Mouse (Mus musculus) WW6 (cell line): ENCODE measurements around the gene Rhbdf2.

Experiments
- DNase-seq: peaks from one replicate; pipeline ENCODE4 v3.0.0-alpha.2; 2013; ENCODE audit warnings: low read depth, low spot score

Gene Rhbdf2

DNA sequence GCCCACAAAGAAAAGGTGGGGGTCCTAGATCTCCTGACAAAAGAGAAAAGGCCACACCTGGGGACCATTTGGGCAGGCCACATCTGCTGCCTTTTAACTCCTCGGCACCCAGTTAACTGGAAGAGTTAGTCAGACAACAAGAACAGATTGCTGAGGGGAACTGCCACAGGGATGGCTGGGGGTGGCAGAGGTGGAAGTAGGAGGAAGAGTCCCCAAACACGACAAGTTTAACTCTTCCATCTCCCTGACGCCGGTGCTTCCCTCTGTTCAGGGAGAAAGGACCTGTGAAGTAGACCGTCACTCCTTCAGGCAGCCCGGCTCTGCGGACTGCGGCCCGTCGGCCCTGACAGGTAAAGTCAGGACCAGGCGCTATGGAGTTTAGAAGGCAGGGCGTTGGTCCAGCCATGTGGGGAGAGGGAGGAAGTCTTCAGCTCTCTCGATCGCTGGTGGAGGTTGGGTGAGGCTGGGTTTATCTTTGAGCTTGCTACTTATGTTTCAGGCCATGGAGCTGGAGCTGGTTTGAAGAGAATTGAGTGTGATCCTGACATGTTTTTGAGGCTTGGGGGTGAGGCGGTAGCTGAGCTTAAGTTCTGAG, 32.3 kb upstream of the Rhbdf2 start:
- no peak for DNase-seq

GRCm38 (mm10) chr11:116658238-116658637, 31.4 kb upstream of the Rhbdf2 start:
- DNase-seq, result no peak

GRCm38 (mm10) chr11:116657311-116658223, 30.7 kb upstream of the Rhbdf2 start:
- DNase-seq, result peak; percentile 94

DNA sequence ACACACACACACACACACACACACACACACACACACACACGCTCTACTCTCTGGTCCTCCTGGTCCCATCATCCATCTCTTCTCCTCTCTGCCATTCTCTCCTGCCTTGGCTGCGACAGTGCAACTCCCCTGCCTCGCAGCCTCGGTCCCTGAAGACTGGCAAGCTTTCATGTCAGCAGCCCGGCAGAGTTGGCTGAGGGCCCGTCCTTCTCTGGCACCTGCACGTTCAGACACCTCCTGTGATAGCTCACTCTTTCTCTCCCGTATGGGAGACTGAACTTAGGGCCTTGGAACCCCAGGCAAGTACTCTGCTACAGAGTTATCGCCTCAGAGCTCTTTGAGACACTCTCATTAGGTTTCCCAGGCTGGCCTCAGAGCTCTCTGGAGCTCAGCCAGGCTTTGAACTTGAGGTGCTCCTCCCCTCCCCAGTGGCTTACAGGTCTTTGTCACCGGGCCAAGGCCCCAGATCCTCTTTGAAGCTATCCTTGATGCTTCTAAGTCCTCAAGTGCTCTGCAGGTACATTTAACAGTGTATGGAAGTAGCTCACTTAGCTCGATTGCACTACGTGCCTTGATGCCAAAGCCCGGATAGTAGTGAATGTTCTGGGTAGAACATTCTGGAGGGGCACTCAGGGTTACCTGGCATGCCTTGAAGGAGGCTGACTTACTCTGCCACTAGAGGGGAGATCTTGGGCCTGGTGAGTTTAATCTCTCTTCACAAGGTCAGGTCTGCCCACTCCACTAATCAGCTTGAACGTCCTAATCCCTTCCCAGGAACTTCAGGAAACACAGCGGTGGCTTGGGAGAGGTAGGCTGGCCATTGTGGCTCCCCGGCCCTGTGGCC, 29.8 kb upstream of the Rhbdf2 start:
- no peak for DNase-seq

DNA sequence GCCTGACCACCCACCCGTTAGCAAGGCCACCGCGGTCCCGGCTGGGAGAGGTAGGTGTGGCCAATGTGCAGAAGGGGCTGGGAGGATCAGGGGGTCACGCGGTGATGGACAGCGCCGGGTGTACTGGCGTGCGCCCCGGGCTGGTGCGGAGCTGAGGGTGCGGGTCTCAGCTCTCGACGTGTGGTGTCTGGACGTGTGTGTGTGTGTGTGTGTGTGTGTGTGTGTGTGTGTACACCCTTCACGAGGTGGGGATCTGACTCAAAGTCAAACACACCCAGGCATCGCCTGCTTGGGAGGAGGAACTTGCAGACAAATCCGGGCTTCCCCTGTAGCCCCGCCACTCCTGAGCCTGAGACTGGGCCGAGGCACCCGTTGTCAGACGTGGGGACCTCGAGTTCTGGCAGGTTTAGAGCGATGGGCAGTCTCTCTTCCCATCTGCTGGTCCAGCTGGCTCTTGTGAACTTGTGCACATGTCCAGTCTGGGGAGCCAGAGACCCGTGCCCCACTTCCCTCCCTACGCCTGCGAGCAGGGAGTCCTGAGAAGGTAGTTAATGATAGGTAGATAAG, 27.5 kb upstream of the Rhbdf2 start, which contains the start of gene Cygb:
TSS of gene Cygb (minus strand) at position 59 of the 567 bp plus-strand sequence.
- no peak for DNase-seq

GRCm38 (mm10) chr11:116653709-116654221, 26.9 kb upstream of the Rhbdf2 start:
- no peak for DNase-seq

DNA sequence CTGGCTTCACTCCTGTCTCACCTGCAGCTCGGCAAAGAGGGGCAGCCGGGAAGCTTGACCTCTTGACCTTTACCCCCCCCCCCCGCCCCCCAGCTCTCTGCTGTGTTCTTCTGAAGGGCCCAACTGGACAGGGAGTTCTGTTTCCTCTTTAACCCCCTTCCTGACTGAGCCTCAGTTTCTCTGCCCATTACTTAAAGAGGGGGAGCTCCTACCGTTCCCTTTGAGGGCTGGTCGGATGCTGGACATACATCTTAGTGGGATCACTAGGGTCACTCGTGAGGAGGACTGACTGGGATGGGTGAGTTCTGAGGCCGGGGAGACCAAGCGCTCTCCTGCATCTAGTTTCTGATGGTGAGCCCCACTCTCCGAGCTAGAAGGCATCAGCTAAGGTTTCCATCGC, 26.4 kb upstream of the Rhbdf2 start, which contains the start of gene Prcd:
TSS of gene Prcd (plus strand) at position 301 of the 400 bp plus-strand sequence.
- DNase-seq, result no peak

DNA sequence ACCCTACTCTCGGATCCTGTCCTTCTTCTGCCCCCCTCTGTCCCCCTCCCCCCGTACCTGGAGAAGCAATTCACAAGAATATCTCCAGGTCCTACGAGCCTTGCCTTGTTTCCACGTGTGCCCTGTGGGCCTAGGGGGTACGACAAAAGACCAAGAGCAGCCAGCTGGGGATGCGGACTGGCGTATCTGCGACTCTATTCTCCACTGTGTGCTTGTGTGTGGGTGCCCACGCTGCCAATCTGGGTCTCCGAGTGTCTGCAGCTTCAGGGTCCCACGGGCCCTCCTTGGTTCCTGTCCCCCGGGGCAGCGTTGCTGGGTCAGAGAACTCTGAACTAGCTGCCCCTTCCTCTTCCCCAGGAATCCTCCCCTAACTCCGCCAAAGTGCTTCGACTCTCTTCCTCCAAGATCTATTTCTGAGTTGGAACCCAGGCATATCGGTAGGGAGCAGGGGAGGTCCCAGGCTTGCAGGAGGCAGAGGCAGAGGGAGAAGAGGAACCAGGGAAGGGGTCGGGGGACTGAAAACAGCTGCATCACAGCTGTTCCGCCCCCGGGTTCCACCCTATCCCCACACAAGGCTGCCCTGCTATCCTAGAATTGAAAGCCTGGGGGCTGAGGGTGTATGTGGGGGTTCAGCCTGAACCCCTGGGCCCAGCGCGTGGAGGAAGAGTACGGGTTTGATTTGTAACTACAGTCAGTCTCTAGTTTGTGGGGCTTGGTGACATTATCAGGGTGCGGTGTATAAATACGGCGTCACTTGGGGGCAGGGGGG, 25.7 kb upstream of the Rhbdf2 start:
- no peak for DNase-seq

DNA sequence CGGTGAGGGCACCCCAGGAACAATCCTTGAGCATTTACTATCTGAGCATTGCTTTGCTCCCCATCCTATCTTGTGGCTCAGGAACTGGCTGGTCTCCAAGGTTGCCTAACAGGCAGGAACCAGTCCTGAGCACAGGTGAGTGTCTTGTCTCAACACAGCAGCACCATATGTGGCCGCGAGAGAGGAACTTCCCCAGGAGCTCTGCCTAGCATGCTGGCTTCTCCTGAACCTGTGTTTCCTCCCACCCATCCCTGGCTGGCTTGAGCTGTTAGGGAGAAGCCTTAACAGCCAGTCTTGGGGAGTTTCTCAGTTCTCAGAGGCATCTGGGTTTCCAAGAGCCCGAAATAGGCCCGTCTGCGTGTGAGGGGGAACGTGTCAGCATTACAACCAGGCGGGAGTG, 24.5 kb upstream of the Rhbdf2 start:
- no peak for DNase-seq

DNA sequence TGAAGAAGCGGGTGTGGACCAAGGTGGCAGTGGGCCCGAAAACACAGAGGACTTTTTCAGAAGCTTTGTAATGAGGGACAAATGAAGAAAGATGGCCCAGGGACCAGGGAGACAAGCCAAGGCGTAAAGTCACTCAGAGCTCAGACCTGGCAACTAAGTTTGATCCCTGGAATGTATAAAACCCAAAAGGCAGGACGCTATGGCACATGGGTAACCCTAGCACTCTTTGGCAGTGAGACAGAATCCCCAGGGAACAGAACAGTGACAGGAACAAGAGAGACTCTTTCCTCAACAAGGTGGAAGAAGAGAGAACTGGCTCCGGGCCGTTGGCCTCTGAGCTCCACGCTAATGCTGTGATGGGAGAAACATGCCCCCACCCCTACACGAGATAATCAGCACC, 24.0 kb upstream of the Rhbdf2 start:
- no peak for DNase-seq

- DNase-seq, result no peak
These were observed 23.0 kb upstream of the Rhbdf2 start for GRCm38 (mm10) chr11:116649711-116650337.

DNA sequence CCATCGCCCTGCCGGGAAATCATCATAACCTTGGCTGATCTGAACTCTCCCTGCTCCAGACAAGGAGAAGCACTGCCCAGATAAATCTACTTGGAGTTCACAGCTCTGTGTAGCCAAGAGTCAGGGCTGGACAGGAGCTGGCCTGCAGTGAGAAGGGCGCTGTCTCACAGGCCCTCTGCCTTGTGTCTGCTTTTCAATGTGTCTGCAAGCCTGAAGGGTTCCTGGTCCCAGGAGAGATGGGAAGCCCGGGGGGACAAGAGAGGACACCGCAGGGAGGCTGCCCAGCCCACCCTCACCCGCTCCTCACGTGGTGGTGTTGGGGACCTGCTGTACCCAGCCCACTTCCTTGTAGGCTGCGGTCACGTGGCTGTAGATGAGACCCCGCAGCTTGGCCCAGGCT, 22.2 kb upstream of the Rhbdf2 start:
- DNase-seq, result no peak

DNA sequence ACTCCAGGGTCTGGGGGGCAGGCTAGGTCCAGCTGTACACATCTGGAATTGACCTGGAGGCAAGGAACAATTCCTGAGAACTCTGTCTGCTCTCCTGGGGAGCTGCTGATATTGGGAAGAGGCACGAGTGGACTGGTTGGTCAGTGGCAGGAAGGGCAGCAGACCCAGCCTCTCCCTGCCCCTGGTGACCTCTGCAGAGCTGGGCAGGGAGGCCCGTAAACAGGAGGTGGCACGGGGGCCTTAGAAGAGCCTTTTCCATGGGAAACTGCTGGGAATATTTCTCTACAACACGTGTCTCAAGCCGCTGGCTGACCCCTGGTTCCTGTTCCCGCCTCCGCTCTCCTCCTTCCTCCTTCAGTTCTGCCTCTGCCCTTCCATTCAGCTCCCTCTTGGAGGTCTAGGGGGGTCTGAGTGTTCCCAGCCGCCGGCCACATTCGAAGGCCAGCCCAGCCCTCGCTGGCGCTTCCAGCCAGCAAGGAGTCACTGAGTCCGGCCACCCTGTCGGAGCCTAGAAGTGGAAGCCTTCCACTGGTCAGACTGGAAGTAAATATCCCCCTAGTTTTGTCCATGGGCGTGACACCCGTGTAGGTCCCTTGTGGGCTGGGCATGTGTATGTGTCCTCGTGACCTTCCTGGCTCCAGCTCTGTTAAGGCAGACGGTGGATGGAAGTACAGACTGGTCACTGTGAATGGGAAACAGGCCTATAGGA, 21.5 kb upstream of the Rhbdf2 start:
- no peak for DNase-seq

DNA sequence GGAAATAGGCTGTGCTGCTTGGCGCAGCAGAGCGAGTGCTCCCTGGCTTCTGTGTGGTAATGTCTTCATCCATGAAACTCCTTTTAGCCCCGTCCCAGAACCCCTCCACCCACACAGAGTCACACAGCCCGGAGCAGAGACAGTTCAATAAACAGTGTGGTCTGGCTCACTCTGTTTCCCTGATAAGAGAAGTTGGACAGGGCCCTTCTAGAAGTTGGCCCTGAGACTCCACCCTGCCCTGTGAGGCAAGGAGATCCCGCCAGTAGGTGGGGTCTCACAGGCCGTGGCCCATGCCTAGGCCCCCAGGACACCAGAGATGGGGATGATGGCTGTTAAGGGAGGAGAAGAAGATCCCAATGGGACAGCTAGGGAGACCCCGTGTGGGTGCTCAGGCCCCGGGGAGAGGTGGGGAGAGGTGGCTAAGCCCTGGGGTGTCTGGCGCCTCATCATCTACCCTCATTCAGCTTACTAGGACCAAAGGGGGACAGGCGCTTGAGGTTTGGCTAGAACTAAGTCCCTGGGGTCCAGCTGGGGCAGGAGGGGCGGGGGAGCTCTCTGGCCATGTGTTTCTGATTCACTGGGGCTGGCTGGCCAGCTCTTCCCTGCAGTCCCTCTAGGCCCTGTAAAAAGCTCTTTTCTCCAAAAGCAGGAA, 20.6 kb upstream of the Rhbdf2 start:
- DNase-seq, result no peak

GRCm38 (mm10) chr11:116646771-116647170, 20.0 kb upstream of the Rhbdf2 start:
- no peak for DNase-seq

- DNase-seq, result no peak
These were observed 19.3 kb upstream of the Rhbdf2 start for GRCm38 (mm10) chr11:116646136-116646535.

- DNase-seq, result no peak
These were observed 18.8 kb upstream of the Rhbdf2 start for GRCm38 (mm10) chr11:116645446-116646110.
